Mouse (Mus musculus): ENCODE data around the gene Msrb3.

DNA sequence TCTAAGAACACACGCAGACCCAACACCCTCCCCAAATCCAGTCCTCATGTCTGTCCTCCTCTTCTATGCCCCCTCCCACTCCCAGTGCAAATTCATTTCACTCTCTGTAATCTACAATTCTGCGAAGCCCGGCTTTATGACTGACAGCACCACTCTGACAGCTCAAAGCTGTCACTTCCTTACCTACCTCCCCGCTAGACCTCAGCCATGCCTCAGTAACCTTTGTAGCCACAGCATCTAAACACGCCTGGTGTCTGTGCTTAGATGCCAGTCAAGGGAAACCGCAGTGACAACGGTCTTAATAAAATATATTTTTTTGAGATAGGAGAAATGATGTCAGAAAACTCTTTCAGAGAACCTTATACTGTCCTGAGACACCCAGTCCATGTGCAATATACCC, 72.5 kb downstream of the Msrb3 start:
- no peak for TF ChIP-seq CTCF (IDR thresholded peaks at IDR 0.05; ENCODE audit: low read depth)
- no peak for TF ChIP-seq EP300 (IDR thresholded peaks at IDR 0.05; ENCODE audit: low read depth)
